Mouse (Mus musculus) kidney, adult 2 months (tissue): ENCODE data around the gene Gm10318. TPM values are rescaled to one million over a fixed set of nuclear protein-coding genes. Genes with fewer than 3 reads are reported as not detected.

Experiments used
- DNase-seq: peaks from one replicate; pipeline ENCODE4 v3.0.0; 2021
- H3K27ac ChIP-seq: fragments of 200-500 bp; 2 replicates; pipeline ENCODE4 v1.5.1; 2012; ENCODE audit warnings: low read depth, low read length, control low read depth, inconsistent platforms; ENCODE audit not compliant: insufficient read depth
- H3K27me3 ChIP-seq: fragments of 200-500 bp; replicated peaks from 2 replicates; pipeline ENCODE4 v1.6.1; 2012; ENCODE audit warnings: mild to moderate bottlenecking, moderate library complexity, low read length, inconsistent platforms; ENCODE audit not compliant: control insufficient read depth, insufficient read depth
- H3K36me3 ChIP-seq: fragments of 200-500 bp; 2 replicates; pipeline ENCODE4 v1.6.1; 2012; ENCODE audit warnings: mild to moderate bottlenecking, moderate library complexity, low read length, inconsistent platforms; ENCODE audit not compliant: control insufficient read depth, insufficient read depth
- H3K4me1 ChIP-seq: fragments of 200-500 bp; 2 replicates; pipeline ENCODE4 v1.6.1; 2011; ENCODE audit warnings: low read length; ENCODE audit not compliant: control insufficient read depth, insufficient read depth
- H3K4me3 ChIP-seq: fragments of 200-500 bp; 2 replicates; pipeline ENCODE4 v1.5.1; 2011; ENCODE audit warnings: mild to moderate bottlenecking, low read depth, low read length, control low read depth; ENCODE audit not compliant: insufficient read depth
- CTCF ChIP-seq: fragments of 200-500 bp; conservative IDR thresholded peaks from 2 replicates; pipeline ENCODE4 v1.5.1; 2011; ENCODE audit warnings: low read depth, mild to moderate bottlenecking, control low read depth, low read length, moderate library complexity, mixed read lengths; ENCODE audit not compliant: insufficient read depth, insufficient read length
- POLR2A ChIP-seq: fragments of 200-500 bp; IDR thresholded peaks from one replicate; pipeline ENCODE4 v1.6.1; 2011; ENCODE audit warnings: low read depth, low read length, control low read depth
- WGBS: fragments of 180-500 bp; shearing (Covaris S2); methylation state at CpG from one replicate; pipeline ENCODE4 v1.1.7; 2018; 5-methylcytosine and 5-hydroxymethylcytosine counted together
- polyA plus RNA-seq: library from polyadenylated mRNA; depleted of rRNA; stranded (reverse); fragments of >200 nt; gene quantifications from 2 replicates; pipeline ENCODE4 v1.2.3, GENCODE M21; 2012

Gene Gm10318
- polyA plus RNA-seq, 1 experiment, result not detected

DNA sequence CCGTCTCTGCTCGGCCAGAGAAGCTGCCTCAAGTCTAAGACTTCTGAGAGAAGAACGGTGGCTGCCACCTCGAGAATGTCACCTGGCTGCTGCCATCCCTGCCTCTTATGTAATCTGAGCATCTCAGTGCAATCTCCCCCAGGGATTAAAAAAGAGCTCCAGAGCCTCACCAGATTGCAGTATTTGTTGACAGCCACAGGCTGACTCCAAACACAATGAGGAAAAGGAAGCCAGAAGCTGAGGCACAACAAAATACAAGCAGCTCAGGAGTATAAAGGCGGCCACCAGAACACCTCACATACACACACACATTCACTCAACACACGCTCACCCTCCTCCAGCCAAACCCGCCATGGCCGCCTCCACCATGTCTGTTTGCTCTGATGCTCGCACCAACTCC, 17.0 kb upstream of the Gm10318 start, which contains the start of gene Krtap10-10:
Krtap10-10 (plus strand) TSS at position 301 of the 400 bp plus-strand sequence.
- WGBS, result 59% methylated on average over 9 of the region's 9 CpGs
- no peaks in the 10 kb centered on the region for H3K4me1 ChIP-seq
- no peak for TF ChIP-seq CTCF
- TF ChIP-seq POLR2A, result no peak
- no peaks in the 10 kb centered on the region for H3K36me3 ChIP-seq
- no peak within 1 kb of the TSS for H3K4me3 ChIP-seq
- H3K27me3 ChIP-seq, result no peaks in the 10 kb centered on the region
- H3K27ac ChIP-seq, result no peak within 1 kb of the TSS
- DNase-seq, result no peak

DNA sequence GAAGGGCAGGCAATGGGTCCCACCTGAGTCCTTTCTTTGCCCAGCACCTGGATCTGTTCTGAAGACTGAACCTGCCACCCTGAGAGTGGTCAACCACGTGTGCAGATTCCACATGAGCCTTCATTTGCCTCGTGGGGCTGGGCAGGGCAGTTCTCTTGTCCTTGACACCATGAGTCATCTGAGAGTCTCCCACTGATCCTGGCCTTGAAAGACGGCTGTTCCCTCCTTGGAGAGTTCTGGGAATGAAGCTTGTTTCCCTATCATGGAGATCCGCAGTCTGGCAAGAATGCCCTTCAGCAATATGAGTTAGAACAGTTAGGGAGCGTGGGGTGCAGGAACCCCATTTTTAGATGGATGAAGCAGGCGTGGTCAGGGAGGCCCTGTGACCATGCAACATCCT, 13.7 kb upstream of the Gm10318 start:
- TF ChIP-seq POLR2A (no peak), CTCF (no peak)
- DNase-seq, result no peak
- Histone ChIP-seq H3K27ac (no peak overlapping the region), H3K27me3 (no peaks in the 10 kb centered on the region), H3K4me1 (no peaks in the 10 kb centered on the region), H3K36me3 (no peaks in the 10 kb centered on the region), H3K4me3 (no peak overlapping the region)
- WGBS, result 73% methylated on average over 6 of the region's 6 CpGs

- Histone ChIP-seq H3K27me3 (no peaks in the 10 kb centered on the region), H3K4me3 (no peak within 1 kb of the TSS), H3K36me3 (no peaks in the 10 kb centered on the region), H3K27ac (no peak within 1 kb of the TSS), H3K4me1 (no peaks in the 10 kb centered on the region)
- 80% methylated on average over 3 of the region's 3 CpGs for WGBS
- DNase-seq, result no peak
- TF ChIP-seq CTCF (no peak), POLR2A (no peak)
Observed at GRCm38 (mm10) chr10:77846503-77846902, 6.2 kb upstream of the Gm10318 start, which contains the start of gene Gm36176. Gene Gm36176 (plus strand): TSS chr10:77846803.

- H3K4me1 ChIP-seq, result no peaks in the 10 kb centered on the region
- H3K27me3 ChIP-seq, result no peaks in the 10 kb centered on the region
- no peak for TF ChIP-seq POLR2A
- TF ChIP-seq CTCF, result no peak
- no peak for DNase-seq
- 37% methylated on average over 2 of the region's 2 CpGs for WGBS
- no peak overlapping the region for H3K4me3 ChIP-seq
- no peak overlapping the region for H3K27ac ChIP-seq
- H3K36me3 ChIP-seq, result no peaks in the 10 kb centered on the region
Observed at GRCm38 (mm10) chr10:77846961-77847360, 5.7 kb upstream of the Gm10318 start.

- DNase-seq, result no peak
- 91% methylated on average over 2 of the region's 2 CpGs for WGBS
- no peak overlapping the region for H3K4me3 ChIP-seq
- TF ChIP-seq POLR2A, result no peak
- TF ChIP-seq CTCF, result no peak
- no peak overlapping the region for H3K27ac ChIP-seq
- H3K27me3 ChIP-seq, result no peaks in the 10 kb centered on the region
- no peaks in the 10 kb centered on the region for H3K4me1 ChIP-seq
- H3K36me3 ChIP-seq, result no peaks in the 10 kb centered on the region
Observed at GRCm38 (mm10) chr10:77847538-77847937, 5.1 kb upstream of the Gm10318 start.

GRCm38 (mm10) chr10:77861675-77862074, 9.0 kb downstream of the Gm10318 start, which contains the start of gene Gm3285:
Gene Gm3285 (plus strand): TSS chr10:77861975.
- no peaks in the 10 kb centered on the region for H3K4me1 ChIP-seq
- no peak for DNase-seq
- no peak within 1 kb of the TSS for H3K4me3 ChIP-seq
- no peaks in the 10 kb centered on the region for H3K27me3 ChIP-seq
- 62% methylated on average over 7 of the region's 7 CpGs for WGBS
- H3K27ac ChIP-seq, result no peak within 1 kb of the TSS
- no peak for TF ChIP-seq POLR2A
- TF ChIP-seq CTCF, result no peak
- H3K36me3 ChIP-seq, result no peaks in the 10 kb centered on the region

- TF ChIP-seq CTCF (no peak), POLR2A (no peak)
- H3K4me1 ChIP-seq, result no peaks in the 10 kb centered on the region
- no peaks in the 10 kb centered on the region for H3K36me3 ChIP-seq
- no peak overlapping the region for H3K27ac ChIP-seq
- peak overlapping the region; percentile 2; the same call in 1 of the 2 replicates for H3K4me3 ChIP-seq
- DNase-seq, result peak; percentile 79
- WGBS, result 28% methylated on average over 12 of the region's 14 CpGs
- H3K27me3 ChIP-seq, result no peaks in the 10 kb centered on the region
Observed at GRCm38 (mm10) chr10:77864067-77864761, 11.6 kb downstream of the Gm10318 start.
